Mouse (Mus musculus) E14TG2a.4 (cell line): ENCODE data around the gene Lsamp.
A peak's percentile ranks its signal among the peaks of the same experiment; 100 is the strongest.

Experiments used
- H3K27me3 ChIP-seq: 2 replicates; pipeline ENCODE4 v1.6.1; 2014; ENCODE audit warnings: low read length, control low read depth; ENCODE audit not compliant: insufficient read depth
- H3K36me3 ChIP-seq: 2 replicates; pipeline ENCODE4 v1.6.1; 2014; ENCODE audit warnings: low read length, control low read depth; ENCODE audit not compliant: insufficient read depth
- H3K4me1 ChIP-seq: replicated peaks from 2 replicates; pipeline ENCODE4 v1.6.1; 2014; ENCODE audit warnings: low read depth, low read length, control low read depth
- H3K4me3 ChIP-seq: replicated peaks from 2 replicates; pipeline ENCODE4 v1.5.1; 2014; ENCODE audit warnings: mild to moderate bottlenecking, low read length
- H3K9me3 ChIP-seq: 2 replicates; pipeline ENCODE4 v1.6.1; 2014; ENCODE audit warnings: low read length, control low read depth
- CTCF ChIP-seq: conservative IDR thresholded peaks from 2 replicates; pipeline ENCODE4 v1.5.1; 2014; ENCODE audit warnings: low read length
- NANOG ChIP-seq: IDR thresholded peaks from 2 replicates; pipeline ENCODE4 v1.6.1; 2014; ENCODE audit warnings: borderline replicate concordance, low read length, mixed read lengths
- POU5F1 ChIP-seq: IDR thresholded peaks from 2 replicates; pipeline ENCODE4 v1.6.1; 2014; ENCODE audit warnings: low read length, borderline replicate concordance

Gene Lsamp

DNA sequence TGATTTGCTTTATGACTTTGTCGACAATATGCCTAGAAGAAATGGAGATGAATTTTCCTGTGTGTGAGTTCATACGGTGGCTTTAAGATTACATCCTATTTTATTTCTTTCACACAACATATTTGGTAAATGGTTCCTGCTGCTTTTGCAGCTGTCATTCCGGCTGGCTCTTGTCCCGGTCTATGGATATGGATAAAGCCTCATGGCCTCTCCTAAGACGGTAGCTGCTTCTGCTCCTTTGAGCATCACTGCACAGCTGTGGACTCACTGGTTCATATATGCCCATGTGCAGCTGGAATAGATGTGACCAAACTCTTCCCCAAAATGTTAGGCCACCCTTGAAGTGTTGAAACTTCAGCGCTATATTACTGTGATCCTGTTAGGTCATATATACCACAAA is 2137.6 kb downstream of the Lsamp start:
- peaks cover 9% of the 10 kb centered on the region for H3K9me3 ChIP-seq
- H3K27me3 ChIP-seq = no peaks in the 10 kb centered on the region
- no peak for TF ChIP-seq NANOG
- no peak for TF ChIP-seq CTCF
- TF ChIP-seq POU5F1 = no peak
- H3K36me3 ChIP-seq = no peaks in the 10 kb centered on the region
- 0 out of 2 replicates have a peak, but pooled peaks cover 2% of the 10 kb centered on the region for H3K4me1 ChIP-seq
- H3K4me3 ChIP-seq = no peak overlapping the region

DNA sequence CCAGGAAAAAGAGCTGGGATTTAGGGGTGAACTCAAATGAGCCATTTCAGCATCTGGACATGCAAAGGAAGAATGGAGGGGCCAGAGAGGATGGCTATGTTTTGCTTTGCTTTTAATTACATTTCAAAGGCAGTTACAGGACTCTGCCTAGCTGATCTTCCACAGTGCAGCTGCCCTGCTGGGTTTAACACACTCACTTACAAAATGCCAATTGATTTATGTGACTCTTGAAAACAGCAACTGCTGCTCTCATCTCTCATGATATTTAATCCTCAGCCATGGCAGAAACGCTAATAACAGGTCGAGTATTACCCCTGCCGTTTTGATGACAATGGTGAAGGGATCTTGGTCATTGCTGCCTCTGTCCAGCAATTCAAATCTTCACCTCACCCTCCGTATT is 2139.7 kb downstream of the Lsamp start:
- TF ChIP-seq NANOG = no peak
- TF ChIP-seq POU5F1 = no peak
- no peak for TF ChIP-seq CTCF
- Histone ChIP-seq H3K4me1 (0 out of 2 replicates have a peak, but pooled peaks cover 2% of the 10 kb centered on the region), H3K4me3 (no peak overlapping the region), H3K27me3 (no peaks in the 10 kb centered on the region), H3K36me3 (no peaks in the 10 kb centered on the region), H3K9me3 (peaks cover 9% of the 10 kb centered on the region)

DNA sequence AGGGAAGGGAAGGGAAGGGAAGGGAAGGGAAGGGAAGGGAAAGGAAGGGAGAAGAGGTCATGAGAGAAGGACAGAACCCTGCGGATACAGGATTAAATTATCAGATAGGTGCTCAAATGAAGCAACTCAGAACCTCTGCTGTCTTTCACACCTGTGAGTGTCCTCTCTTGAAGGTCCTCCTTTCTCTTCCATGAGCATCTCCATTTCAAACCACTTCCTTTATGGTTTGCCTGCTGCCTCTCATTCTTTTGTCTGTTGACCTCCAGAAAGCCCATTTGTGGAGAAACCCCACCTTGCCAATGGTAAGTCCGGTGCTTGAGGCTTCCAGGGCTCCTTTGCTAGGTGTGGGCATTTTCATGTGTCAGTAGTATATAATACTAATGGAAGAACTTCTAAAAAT is 2141.9 kb downstream of the Lsamp start:
- TF ChIP-seq POU5F1 (no peak), NANOG (peak; percentile 69; the same call in 1 of the 2 replicates)
- Histone ChIP-seq H3K4me3 (no peak overlapping the region), H3K36me3 (no peaks in the 10 kb centered on the region)

DNA sequence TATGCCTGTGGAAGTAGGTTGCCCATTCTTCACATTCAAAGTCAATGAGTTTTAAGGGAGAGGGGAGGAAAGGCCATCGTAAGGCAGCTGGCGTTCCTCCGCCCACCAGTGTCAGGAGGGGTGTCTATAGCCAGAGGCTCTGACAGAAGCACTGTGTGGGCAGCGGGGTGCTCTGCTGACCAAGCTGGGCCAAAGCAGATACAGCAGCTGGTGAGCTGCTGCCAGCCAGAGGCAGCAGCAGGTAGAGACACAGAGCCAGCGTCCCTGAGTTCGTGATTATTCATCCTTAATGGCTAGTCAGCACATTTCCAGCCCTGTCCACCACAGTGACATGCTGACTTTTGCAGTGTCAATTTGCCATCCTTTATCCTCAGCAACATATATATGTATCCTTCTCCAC is 2163.0 kb downstream of the Lsamp start:
- Histone ChIP-seq H3K4me1 (peaks cover 10% of the 10 kb centered on the region), H3K27me3 (no peaks in the 10 kb centered on the region), H3K4me3 (no peak overlapping the region), H3K9me3 (no peaks in the 10 kb centered on the region), H3K36me3 (no peaks in the 10 kb centered on the region)
- TF ChIP-seq NANOG = no peak
- TF ChIP-seq POU5F1 = no peak
- TF ChIP-seq CTCF = no peak

More for the DNA sequence above, 2141.9 kb downstream of the Lsamp start:
- Histone ChIP-seq H3K4me1 (0 out of 2 replicates have a peak, but pooled peaks cover 2% of the 10 kb centered on the region), H3K27me3 (no peaks in the 10 kb centered on the region), H3K9me3 (peaks cover 9% of the 10 kb centered on the region)

DNA sequence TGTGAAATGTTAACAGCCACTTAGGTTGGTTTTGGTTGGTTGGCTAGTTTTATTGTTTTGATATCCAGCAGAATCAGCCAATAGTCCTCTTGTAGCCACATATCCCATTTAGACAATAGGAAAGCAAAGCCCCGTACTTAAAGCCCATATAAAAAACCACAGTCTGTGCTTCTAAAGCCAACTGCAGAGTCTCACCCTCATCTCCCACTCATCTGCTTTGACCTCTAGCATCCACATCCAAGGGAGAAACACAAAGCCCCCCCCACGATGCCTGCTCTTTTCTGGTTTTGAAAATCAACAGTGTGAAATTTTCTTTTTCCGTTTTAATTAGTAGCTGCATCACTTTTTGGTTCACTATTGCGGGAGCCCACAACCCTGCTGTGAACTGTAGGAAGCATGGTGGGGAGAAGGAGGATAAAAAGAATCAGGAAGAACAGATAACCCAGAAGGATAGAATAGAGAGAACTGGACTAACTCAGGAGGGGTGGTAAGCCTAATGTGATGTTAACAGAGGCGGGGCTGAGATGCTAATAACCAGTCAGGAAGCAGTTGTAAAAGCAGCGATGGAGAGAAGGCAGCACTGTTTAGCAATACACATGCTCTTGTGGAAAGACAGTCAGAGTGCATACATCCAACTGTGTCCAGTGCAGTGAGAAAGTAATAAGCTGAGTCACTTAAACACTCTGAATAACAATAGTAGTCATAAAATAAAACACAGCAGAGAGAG is 2165.2 kb downstream of the Lsamp start:
- no peak overlapping the region for H3K4me3 ChIP-seq
- no peaks in the 10 kb centered on the region for H3K36me3 ChIP-seq
- no peaks in the 10 kb centered on the region for H3K27me3 ChIP-seq
- peaks cover 10% of the 10 kb centered on the region for H3K4me1 ChIP-seq
- TF ChIP-seq NANOG (no peak), CTCF (no peak), POU5F1 (no peak)
- H3K9me3 ChIP-seq = no peaks in the 10 kb centered on the region

DNA sequence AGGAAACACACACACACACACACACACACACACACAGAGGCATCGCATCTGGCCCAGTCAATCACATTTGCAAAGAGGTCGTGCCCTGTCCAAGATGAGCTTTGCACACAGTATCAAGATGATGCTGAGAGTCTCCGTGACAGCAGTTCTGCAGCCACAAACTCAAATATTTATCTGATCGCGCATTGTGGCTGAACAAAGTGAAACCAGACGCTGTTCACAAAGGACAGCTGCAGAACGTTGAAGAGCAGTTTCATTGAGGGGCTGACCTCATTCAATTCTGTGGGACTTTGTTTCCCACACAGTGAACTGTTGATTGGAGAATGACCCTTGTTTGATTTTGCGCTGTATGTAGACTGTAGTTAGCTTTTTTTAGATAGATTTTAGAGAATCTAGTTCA is 2168.5 kb downstream of the Lsamp start:
- no peaks in the 10 kb centered on the region for H3K36me3 ChIP-seq
- TF ChIP-seq CTCF (no peak), POU5F1 (no peak), NANOG (no peak)
- no peaks in the 10 kb centered on the region for H3K9me3 ChIP-seq
- no peaks in the 10 kb centered on the region for H3K27me3 ChIP-seq
- H3K4me1 ChIP-seq = peaks cover 10% of the 10 kb centered on the region
- H3K4me3 ChIP-seq = no peak overlapping the region

DNA sequence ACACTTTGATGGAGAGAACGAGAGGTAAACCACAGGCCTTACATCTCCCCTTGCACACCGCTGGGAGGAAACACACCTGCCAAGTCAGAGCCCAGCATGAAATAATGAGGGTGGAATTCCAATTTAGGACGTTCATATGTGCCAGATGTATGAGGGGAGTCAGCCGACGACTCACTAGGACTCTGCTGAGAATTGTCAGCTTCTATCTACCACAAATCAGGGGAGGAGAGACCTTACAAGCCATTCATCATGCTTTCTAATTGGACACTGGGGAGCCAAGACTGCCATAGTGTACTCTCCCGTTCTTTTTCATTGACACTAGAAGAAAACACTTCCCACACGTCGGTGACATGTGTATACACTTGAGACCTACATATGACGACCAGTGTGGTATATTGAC is 2173.7 kb downstream of the Lsamp start:
- H3K4me1 ChIP-seq = no peaks in the 10 kb centered on the region
- no peak for TF ChIP-seq CTCF
- TF ChIP-seq NANOG = no peak
- no peak for TF ChIP-seq POU5F1

DNA sequence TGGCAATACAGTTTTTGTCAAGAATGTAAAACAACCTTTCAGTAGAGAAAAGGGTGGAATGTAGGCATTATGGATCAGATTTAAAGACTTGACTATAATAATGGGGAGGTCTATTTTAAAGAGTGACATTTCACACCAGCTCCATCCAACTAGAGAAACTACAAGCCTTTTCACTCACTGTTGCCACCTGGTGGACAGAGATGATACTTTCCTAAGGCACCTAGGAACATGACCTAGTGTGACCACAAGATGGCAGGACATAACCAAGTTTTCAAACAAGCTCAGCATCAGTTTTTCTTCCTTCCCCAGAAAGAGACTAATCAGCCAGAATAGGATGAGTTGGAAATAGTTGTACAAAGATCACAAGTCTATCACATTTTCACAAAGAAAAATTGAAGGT is 2180.8 kb downstream of the Lsamp start:
- Histone ChIP-seq H3K36me3 (no peaks in the 10 kb centered on the region), H3K4me3 (no peak overlapping the region), H3K9me3 (no peaks in the 10 kb centered on the region), H3K4me1 (no peaks in the 10 kb centered on the region), H3K27me3 (peaks cover 8% of the 10 kb centered on the region; the same call in 1 of the 2 replicates)
- TF ChIP-seq CTCF (peak; percentile 94), POU5F1 (no peak), NANOG (no peak)

More for the DNA sequence above, 2173.7 kb downstream of the Lsamp start:
- no peaks in the 10 kb centered on the region for H3K27me3 ChIP-seq
- no peaks in the 10 kb centered on the region for H3K9me3 ChIP-seq
- no peaks in the 10 kb centered on the region for H3K36me3 ChIP-seq
- no peak overlapping the region for H3K4me3 ChIP-seq

DNA sequence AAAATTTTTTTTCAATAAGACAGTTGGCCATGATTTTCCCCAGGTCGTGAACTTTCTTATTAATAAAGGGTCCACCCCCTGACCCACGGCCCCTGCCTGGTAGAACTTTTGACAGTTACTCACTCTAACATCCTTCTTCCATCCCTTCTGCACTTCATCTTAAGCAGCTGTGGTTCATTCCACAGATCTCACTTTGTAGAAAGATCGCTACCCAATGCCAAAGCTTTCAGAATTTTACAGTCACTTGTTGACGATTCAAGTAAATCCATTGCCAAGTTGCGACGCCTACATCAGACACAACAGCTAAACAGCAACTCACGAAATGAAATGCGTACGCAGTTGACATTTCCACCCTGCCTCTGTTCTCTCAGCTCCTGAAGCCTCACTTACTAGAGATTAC is 2184.1 kb downstream of the Lsamp start:
- no peak overlapping the region for H3K4me3 ChIP-seq
- H3K9me3 ChIP-seq = no peaks in the 10 kb centered on the region
- TF ChIP-seq NANOG (no peak), CTCF (no peak), POU5F1 (no peak)
- no peaks in the 10 kb centered on the region for H3K4me1 ChIP-seq
- H3K36me3 ChIP-seq = no peaks in the 10 kb centered on the region
- peaks cover 10% of the 10 kb centered on the region; the same call in 1 of the 2 replicates for H3K27me3 ChIP-seq
